Mouse (Mus musculus) urinary bladder, adult 2 months (tissue): ENCODE results near the gene Cask. TPM values are rescaled to one million over a fixed set of nuclear protein-coding genes. Genes with fewer than 3 reads are reported as not detected.

Experiments
- DNase-seq: peaks from one replicate; pipeline ENCODE4 v3.0.0; 2022; ENCODE audit warnings: low spot score
- polyA plus RNA-seq: library from polyadenylated mRNA; depleted of rRNA; stranded (reverse); fragments of >200 nt; gene quantifications from 2 replicates; pipeline ENCODE4 v1.2.3, GENCODE M21; 2012

Cask gene
- polyA plus RNA-seq, 1 experiment = 17.4 TPM

- no peak for DNase-seq
Observed at GRCm38 (mm10) chrX:13518019-13518418, 333.1 kb downstream of the Cask start.

GRCm38 (mm10) chrX:13516451-13516850, 334.7 kb downstream of the Cask start:
- DNase-seq = no peak

GRCm38 (mm10) chrX:13513864-13514263, 337.3 kb downstream of the Cask start:
- no peak for DNase-seq

GRCm38 (mm10) chrX:13513127-13513526, 338.0 kb downstream of the Cask start:
- DNase-seq = no peak

GRCm38 (mm10) chrX:13506376-13506775, 344.8 kb downstream of the Cask start:
- DNase-seq = no peak

GRCm38 (mm10) chrX:13504389-13504788, 346.8 kb downstream of the Cask start:
- no peak for DNase-seq

GRCm38 (mm10) chrX:13502862-13503375, 348.2 kb downstream of the Cask start:
- DNase-seq = no peak

GRCm38 (mm10) chrX:13500284-13500683, 350.9 kb downstream of the Cask start:
- no peak for DNase-seq

- DNase-seq = no peak
Observed at GRCm38 (mm10) chrX:13494892-13495703, 356.1 kb downstream of the Cask start.

- no peak for DNase-seq
Observed at GRCm38 (mm10) chrX:13492922-13493321, 358.2 kb downstream of the Cask start.

- no peak for DNase-seq
Observed at GRCm38 (mm10) chrX:13490941-13491340, 360.2 kb downstream of the Cask start.

GRCm38 (mm10) chrX:13489761-13490160, 361.4 kb downstream of the Cask start:
- no peak for DNase-seq

GRCm38 (mm10) chrX:13489001-13489400, 362.2 kb downstream of the Cask start:
- no peak for DNase-seq

- DNase-seq = no peak
Observed at GRCm38 (mm10) chrX:13484447-13484846, 366.7 kb downstream of the Cask start.

GRCm38 (mm10) chrX:13482576-13482975, 368.6 kb downstream of the Cask start:
- no peak for DNase-seq

GRCm38 (mm10) chrX:13479570-13479969, 371.6 kb downstream of the Cask start:
- no peak for DNase-seq

- no peak for DNase-seq
Observed at GRCm38 (mm10) chrX:13478298-13478697, 372.9 kb downstream of the Cask start.

GRCm38 (mm10) chrX:13477596-13477995, 373.6 kb downstream of the Cask start:
- DNase-seq = no peak

GRCm38 (mm10) chrX:13475382-13475781, 375.8 kb downstream of the Cask start:
- DNase-seq = no peak

GRCm38 (mm10) chrX:13472751-13473225, 378.4 kb downstream of the Cask start:
- no peak for DNase-seq

- no peak for DNase-seq
Observed at GRCm38 (mm10) chrX:13471925-13472324, 379.2 kb downstream of the Cask start.

- DNase-seq = no peak
Observed at GRCm38 (mm10) chrX:13469160-13470116, 381.7 kb downstream of the Cask start.
